Mouse (Mus musculus) megakaryocyte, embryonic 14.5 days (primary cell): Measurements from ENCODE around the gene Tac2.

Source experiments
- FLI1 ChIP-seq: IDR thresholded peaks from 2 replicates; pipeline ENCODE4 v1.6.1; 2012; ENCODE audit warnings: low read length, inconsistent platforms, mixed read lengths
- GATA1 ChIP-seq: IDR thresholded peaks from 3 replicates; pipeline ENCODE4 v1.6.1; 2012; ENCODE audit warnings: mixed read lengths, low read length, inconsistent platforms, borderline replicate concordance

- TF ChIP-seq GATA1 (no peak), FLI1 (no peak)
Measured at GRCm38 (mm10) chr10:127739661-127740161, 15.4 kb downstream of the Tac2 start.
